Mouse (Mus musculus): ENCODE measurements at regions not wholly inside any gene's neighbourhood (a gene's known extent, or its start where the extent isn't known, plus 50 kb on each side); places are given as distances from the start of the nearest gene placed in this dataset.

GRCm38 (mm10) chr14:98772080-98772479 lies 222.0 kb downstream of the Rpl36a-ps1 start:
- Histone ChIP-seq H3ac (ENCODE audit: control insufficient read depth, insufficient read length) (no peak overlapping the region), H3K4me2 (ENCODE audit: low read depth) (no peak overlapping the region), H3K27me3 (ENCODE audit: control insufficient read depth, insufficient read depth, insufficient read length) (no peaks in the 10 kb centered on the region), H3K4me3 (no peak overlapping the region), H3K79me2 (ENCODE audit: control insufficient read depth, insufficient read depth) (no peaks in the 10 kb centered on the region), H3K36me3 (ENCODE audit: control insufficient read depth, insufficient read depth) (no peaks in the 10 kb centered on the region)
- no peak for TF ChIP-seq SRF (IDR thresholded peaks at IDR 0.05; ENCODE audit: control insufficient read depth, insufficient read length, low read depth)
- no peak for TF ChIP-seq E2F4 (IDR thresholded peaks at IDR 0.05; ENCODE audit: insufficient read depth)
- TF ChIP-seq MYOD1 (IDR thresholded peaks at IDR 0.05; ENCODE audit: control insufficient read depth in 1 of 3, insufficient read length in 2 of 3, low read depth in 2 of 3) = no peak
- no peak for TF ChIP-seq POLR2AphosphoS2 (IDR thresholded peaks at IDR 0.05; ENCODE audit: insufficient read length, low read depth)
- TF ChIP-seq MAX (IDR thresholded peaks at IDR 0.05; ENCODE audit: low read depth) = no peak
- no peak for TF ChIP-seq MYOG (IDR thresholded peaks at IDR 0.05; ENCODE audit: control insufficient read depth in 1 of 3, insufficient read depth in 1 of 3, insufficient read length in 2 of 3, low read depth in 2 of 3)

DNA sequence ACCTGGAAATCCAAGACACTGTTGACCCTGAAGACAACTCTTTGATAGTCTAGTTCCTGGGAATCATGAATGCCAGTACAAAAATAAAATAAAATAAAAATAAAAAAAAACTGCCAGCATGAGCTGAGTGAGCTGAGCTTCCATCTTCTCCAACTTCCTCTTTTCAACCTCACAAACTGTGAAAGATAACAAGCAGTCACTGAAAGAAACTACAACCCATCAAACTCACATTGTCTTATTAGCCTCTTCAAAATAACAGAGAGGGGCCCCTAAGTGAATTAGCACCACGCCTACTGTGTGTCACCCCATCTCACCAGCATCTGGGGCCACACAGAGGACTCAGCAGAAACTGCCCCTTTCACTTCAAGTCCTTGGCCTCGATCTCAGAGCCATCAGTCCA lies 225.3 kb downstream of the Rpl36a-ps1 start:
- no peak overlapping the region for H3ac ChIP-seq (ENCODE audit: control insufficient read depth, insufficient read length)
- H3K36me3 ChIP-seq (ENCODE audit: control insufficient read depth, insufficient read depth) = no peaks in the 10 kb centered on the region
- TF ChIP-seq REST (IDR thresholded peaks at IDR 0.05; ENCODE audit: insufficient read depth, insufficient read length) (no peak), POLR2AphosphoS2 (IDR thresholded peaks at IDR 0.05; ENCODE audit: insufficient read length, low read depth) (no peak)
- H3K79me2 ChIP-seq (ENCODE audit: control insufficient read depth, insufficient read depth) = no peaks in the 10 kb centered on the region
- H3K27me3 ChIP-seq (ENCODE audit: control insufficient read depth, insufficient read depth, insufficient read length) = no peaks in the 10 kb centered on the region
- H3K4me2 ChIP-seq (ENCODE audit: low read depth) = no peak overlapping the region
- H3K4me3 ChIP-seq = no peak overlapping the region

DNA sequence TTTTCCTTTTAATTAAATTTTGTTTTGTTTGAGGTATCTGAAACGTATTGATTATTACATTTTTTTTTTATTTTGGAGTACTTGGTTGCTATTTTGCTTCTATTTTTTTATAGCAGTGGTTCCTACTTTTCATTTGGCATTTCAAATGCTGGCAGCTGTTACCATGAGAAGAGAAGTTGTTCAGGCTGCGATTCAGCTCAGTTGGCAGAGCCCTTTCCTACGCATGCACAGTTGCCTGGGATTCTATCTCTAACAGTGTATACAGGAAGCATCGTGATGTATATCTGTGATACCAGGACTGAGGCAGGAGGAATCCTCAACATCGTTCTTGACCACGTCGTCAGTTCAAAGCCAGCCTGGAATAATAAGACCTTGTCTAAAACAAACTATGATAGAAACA lies 226.6 kb downstream of the Rpl36a-ps1 start:
- H3ac ChIP-seq (ENCODE audit: control insufficient read depth, insufficient read length) = no peak overlapping the region
- no peaks in the 10 kb centered on the region for H3K27me3 ChIP-seq (ENCODE audit: control insufficient read depth, insufficient read depth, insufficient read length)
- no peak for TF ChIP-seq E2F4 (IDR thresholded peaks at IDR 0.05; ENCODE audit: insufficient read depth)
- TF ChIP-seq TCF12 (IDR thresholded peaks at IDR 0.05; ENCODE audit: insufficient read depth, poor library complexity, severe bottlenecking) = no peak
- TF ChIP-seq TCF3 (IDR thresholded peaks at IDR 0.05; ENCODE audit: insufficient read length, low read depth) = no peak
- TF ChIP-seq MYOD1 (IDR thresholded peaks at IDR 0.05; ENCODE audit: control insufficient read depth in 1 of 3, insufficient read length in 2 of 3, low read depth in 2 of 3) = no peak
- no peak for TF ChIP-seq MYOG (IDR thresholded peaks at IDR 0.05; ENCODE audit: control insufficient read depth in 1 of 3, insufficient read depth in 1 of 3, insufficient read length in 2 of 3, low read depth in 2 of 3)
- TF ChIP-seq CEBPB (IDR thresholded peaks at IDR 0.05; ENCODE audit: insufficient read depth, poor library complexity, severe bottlenecking) = no peak
- no peak for TF ChIP-seq SRF (IDR thresholded peaks at IDR 0.05; ENCODE audit: control insufficient read depth, insufficient read length, low read depth)
- no peak for TF ChIP-seq POLR2A (IDR thresholded peaks at IDR 0.05; ENCODE audit: insufficient read length, low read depth)
- TF ChIP-seq POLR2AphosphoS2 (IDR thresholded peaks at IDR 0.05; ENCODE audit: insufficient read length, low read depth) = no peak
- no peak for TF ChIP-seq MAX (IDR thresholded peaks at IDR 0.05; ENCODE audit: low read depth)
- no peak for TF ChIP-seq REST (IDR thresholded peaks at IDR 0.05; ENCODE audit: insufficient read depth, insufficient read length)
- no peak for TF ChIP-seq USF1 (IDR thresholded peaks at IDR 0.05; ENCODE audit: low read depth)
- H3K4me2 ChIP-seq (ENCODE audit: low read depth) = no peak overlapping the region
- H3K4me3 ChIP-seq = no peak overlapping the region
- no peaks in the 10 kb centered on the region for H3K79me2 ChIP-seq (ENCODE audit: control insufficient read depth, insufficient read depth)
- H3K36me3 ChIP-seq (ENCODE audit: control insufficient read depth, insufficient read depth) = no peaks in the 10 kb centered on the region

DNA sequence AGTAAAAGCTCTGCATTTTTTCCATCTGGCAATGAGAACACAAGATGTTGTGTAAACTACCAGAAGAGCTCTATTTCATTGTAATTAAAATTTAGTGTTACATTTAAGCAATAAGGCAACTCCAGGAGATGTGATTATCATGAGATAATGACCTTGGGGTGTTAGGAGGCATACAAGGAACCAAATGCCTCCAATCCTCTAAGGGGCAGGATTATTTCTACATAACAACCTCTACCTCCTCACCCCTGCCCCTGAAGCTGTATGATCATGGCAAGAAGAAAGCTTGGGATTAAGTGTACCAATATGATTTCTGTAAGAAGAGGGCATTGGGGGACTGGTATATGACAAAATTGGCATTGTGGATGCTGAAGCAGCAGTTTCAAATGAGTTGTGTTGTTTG lies 228.8 kb downstream of the Rpl36a-ps1 start:
- TF ChIP-seq E2F4 (IDR thresholded peaks at IDR 0.05; ENCODE audit: insufficient read depth) = no peak
- no peak for TF ChIP-seq USF1 (IDR thresholded peaks at IDR 0.05; ENCODE audit: low read depth)
- no peak for TF ChIP-seq CEBPB (IDR thresholded peaks at IDR 0.05; ENCODE audit: insufficient read depth, poor library complexity, severe bottlenecking)
- TF ChIP-seq POLR2AphosphoS2 (IDR thresholded peaks at IDR 0.05; ENCODE audit: insufficient read length, low read depth) = no peak
- no peak for TF ChIP-seq TCF3 (IDR thresholded peaks at IDR 0.05; ENCODE audit: insufficient read length, low read depth)
- TF ChIP-seq MAX (IDR thresholded peaks at IDR 0.05; ENCODE audit: low read depth) = no peak
- no peak for TF ChIP-seq SRF (IDR thresholded peaks at IDR 0.05; ENCODE audit: control insufficient read depth, insufficient read length, low read depth)
- no peak for TF ChIP-seq MYOD1 (IDR thresholded peaks at IDR 0.05; ENCODE audit: control insufficient read depth in 1 of 3, insufficient read length in 2 of 3, low read depth in 2 of 3)
- no peak for TF ChIP-seq MYOG (IDR thresholded peaks at IDR 0.05; ENCODE audit: control insufficient read depth in 1 of 3, insufficient read depth in 1 of 3, insufficient read length in 2 of 3, low read depth in 2 of 3)
- TF ChIP-seq REST (IDR thresholded peaks at IDR 0.05; ENCODE audit: insufficient read depth, insufficient read length) = no peak
- no peak for TF ChIP-seq TCF12 (IDR thresholded peaks at IDR 0.05; ENCODE audit: insufficient read depth, poor library complexity, severe bottlenecking)
- TF ChIP-seq POLR2A (IDR thresholded peaks at IDR 0.05; ENCODE audit: insufficient read length, low read depth) = no peak
- Histone ChIP-seq H3K36me3 (ENCODE audit: control insufficient read depth, insufficient read depth) (no peaks in the 10 kb centered on the region), H3K27me3 (ENCODE audit: control insufficient read depth, insufficient read depth, insufficient read length) (no peaks in the 10 kb centered on the region), H3K4me3 (no peak overlapping the region), H3K79me2 (ENCODE audit: control insufficient read depth, insufficient read depth) (no peaks in the 10 kb centered on the region), H3ac (ENCODE audit: control insufficient read depth, insufficient read length) (no peak overlapping the region), H3K4me2 (ENCODE audit: low read depth) (no peak overlapping the region)

- Histone ChIP-seq H3K4me2 (ENCODE audit: low read depth) (no peak overlapping the region), H3K4me3 (no peak overlapping the region), H3ac (ENCODE audit: control insufficient read depth, insufficient read length) (no peak overlapping the region), H3K36me3 (ENCODE audit: control insufficient read depth, insufficient read depth) (no peaks in the 10 kb centered on the region), H3K27me3 (ENCODE audit: control insufficient read depth, insufficient read depth, insufficient read length) (no peaks in the 10 kb centered on the region), H3K79me2 (ENCODE audit: control insufficient read depth, insufficient read depth) (no peaks in the 10 kb centered on the region)
- TF ChIP-seq MAX (IDR thresholded peaks at IDR 0.05; ENCODE audit: low read depth) (no peak), MYOG (IDR thresholded peaks at IDR 0.05; ENCODE audit: control insufficient read depth in 1 of 3, insufficient read depth in 1 of 3, insufficient read length in 2 of 3, low read depth in 2 of 3) (no peak), MYOD1 (IDR thresholded peaks at IDR 0.05; ENCODE audit: control insufficient read depth in 1 of 3, insufficient read length in 2 of 3, low read depth in 2 of 3) (no peak), SRF (IDR thresholded peaks at IDR 0.05; ENCODE audit: control insufficient read depth, insufficient read length, low read depth) (no peak), POLR2A (IDR thresholded peaks at IDR 0.05; ENCODE audit: insufficient read length, low read depth) (no peak), TCF12 (IDR thresholded peaks at IDR 0.05; ENCODE audit: insufficient read depth, poor library complexity, severe bottlenecking) (no peak), POLR2AphosphoS2 (IDR thresholded peaks at IDR 0.05; ENCODE audit: insufficient read length, low read depth) (no peak), TCF3 (IDR thresholded peaks at IDR 0.05; ENCODE audit: insufficient read length, low read depth) (no peak), USF1 (IDR thresholded peaks at IDR 0.05; ENCODE audit: low read depth) (no peak), CEBPB (IDR thresholded peaks at IDR 0.05; ENCODE audit: insufficient read depth, poor library complexity, severe bottlenecking) (no peak), REST (IDR thresholded peaks at IDR 0.05; ENCODE audit: insufficient read depth, insufficient read length) (no peak), E2F4 (IDR thresholded peaks at IDR 0.05; ENCODE audit: insufficient read depth) (no peak)
These were observed 243.4 kb downstream of the Rpl36a-ps1 start for GRCm38 (mm10) chr14:98750766-98751165.

All from myocyte (in vitro differentiated cells).